Mouse (Mus musculus): ENCODE data around the gene Srsf7. TPM values are rescaled to one million over a fixed set of nuclear protein-coding genes. Genes with fewer than 3 reads are reported as not detected.
"Not testable (repeated sequence)": the region's sequence is repeated elsewhere in the genome, so short reads cannot be mapped to it uniquely, and the experiment has no call there.

Gene Srsf7
- total and polyA plus RNA-seq, 2 experiments from 2014 or later, result 150 to 224 TPM

- H3K27ac ChIP-seq (ENCODE audit: low read depth, low read length), result no peak overlapping the region
Observed at GRCm38 (mm10) chr17:80183615-80184014, 23.5 kb downstream of the Srsf7 start.

GRCm38 (mm10) chr17:80180468-80180867 is 26.6 kb downstream of the Srsf7 start:
- Histone ChIP-seq H3K4me3 (ENCODE audit: low read depth, low read length) (no peak overlapping the region), H3K27me3 (ENCODE audit: insufficient read depth, low read length) (no peaks in the 10 kb centered on the region), H3K4me1 (ENCODE audit: insufficient read depth, low read length) (no peaks in the 10 kb centered on the region), H3K27ac (ENCODE audit: low read depth, low read length) (no peak overlapping the region), H3K9ac (replicated peaks; ENCODE audit: low read length, poor library complexity, severe bottlenecking) (no peak overlapping the region), H3K4me2 (ENCODE audit: low read depth, low read length, poor library complexity, severe bottlenecking) (no peak overlapping the region), H3K9me3 (ENCODE audit: low read length) (no peaks in the 10 kb centered on the region), H3K36me3 (ENCODE audit: insufficient read depth, low read length) (no peaks in the 10 kb centered on the region)
- DNase-seq (ENCODE audit: low spot score) (no peak), ATAC-seq (ENCODE audit: low FRiP score) (peak; percentile 55; the same call in 1 of the 2 replicates)
- TF ChIP-seq CTCF (IDR thresholded peaks at IDR 0.05), result no peak

More at GRCm38 (mm10) chr17:80183615-80184014, 23.5 kb downstream of the Srsf7 start:
- no peak for ATAC-seq (ENCODE audit: low FRiP score)
- no peak for DNase-seq (ENCODE audit: low spot score)
- H3K4me2 ChIP-seq (ENCODE audit: low read depth, low read length, poor library complexity, severe bottlenecking), result no peak overlapping the region
- no peaks in the 10 kb centered on the region for H3K9me3 ChIP-seq (ENCODE audit: low read length)
- H3K4me1 ChIP-seq (ENCODE audit: insufficient read depth, low read length), result no peaks in the 10 kb centered on the region
- WGBS, result 83% methylated on average over 9 of the region's 10 CpGs
- H3K4me3 ChIP-seq (ENCODE audit: low read depth, low read length), result no peak overlapping the region
- no peak for TF ChIP-seq CTCF (IDR thresholded peaks at IDR 0.05)
- no peaks in the 10 kb centered on the region for H3K36me3 ChIP-seq (ENCODE audit: insufficient read depth, low read length)
- H3K9ac ChIP-seq (replicated peaks; ENCODE audit: low read length, poor library complexity, severe bottlenecking), result no peak overlapping the region
- no peaks in the 10 kb centered on the region for H3K27me3 ChIP-seq (ENCODE audit: insufficient read depth, low read length)

- Histone ChIP-seq H3K4me1 (ENCODE audit: insufficient read depth, low read length) (no peaks in the 10 kb centered on the region), H3K9ac (replicated peaks; ENCODE audit: low read length, poor library complexity, severe bottlenecking) (no peak overlapping the region), H3K27me3 (ENCODE audit: insufficient read depth, low read length) (no peaks in the 10 kb centered on the region), H3K27ac (ENCODE audit: low read depth, low read length) (no peak overlapping the region), H3K4me3 (ENCODE audit: low read depth, low read length) (no peak overlapping the region), H3K4me2 (ENCODE audit: low read depth, low read length, poor library complexity, severe bottlenecking) (no peak overlapping the region), H3K36me3 (ENCODE audit: insufficient read depth, low read length) (no peaks in the 10 kb centered on the region), H3K9me3 (ENCODE audit: low read length) (no peaks in the 10 kb centered on the region)
- peak; percentile 88 for ATAC-seq (ENCODE audit: low FRiP score)
- 0% methylated on average over 6 of the region's 6 CpGs for WGBS
- peak; percentile 92 for TF ChIP-seq CTCF (IDR thresholded peaks at IDR 0.05)
- DNase-seq (ENCODE audit: low spot score), result peak; percentile 84
Observed at GRCm38 (mm10) chr17:80179959-80180358, 27.1 kb downstream of the Srsf7 start.

GRCm38 (mm10) chr17:80178846-80179245 is 28.3 kb downstream of the Srsf7 start:
- H3K27me3 ChIP-seq (ENCODE audit: insufficient read depth, low read length); H3K4me1 ChIP-seq (ENCODE audit: insufficient read depth, low read length); H3K9me3 ChIP-seq (ENCODE audit: low read length); H3K9ac ChIP-seq (replicated peaks; ENCODE audit: low read length, poor library complexity, severe bottlenecking); H3K4me3 ChIP-seq (ENCODE audit: low read depth, low read length); H3K27ac ChIP-seq (ENCODE audit: low read depth, low read length); H3K36me3 ChIP-seq (ENCODE audit: insufficient read depth, low read length); H3K4me2 ChIP-seq (ENCODE audit: low read depth, low read length, poor library complexity, severe bottlenecking); ATAC-seq (ENCODE audit: low FRiP score); DNase-seq (ENCODE audit: low spot score): not testable (repeated sequence)
- WGBS, result 97% methylated on average over 3 of the region's 3 CpGs

GRCm38 (mm10) chr17:80175966-80176365 is 31.1 kb downstream of the Srsf7 start:
- Histone ChIP-seq H3K9ac (replicated peaks; ENCODE audit: low read length, poor library complexity, severe bottlenecking) (no peak overlapping the region), H3K4me1 (ENCODE audit: insufficient read depth, low read length) (no peaks in the 10 kb centered on the region), H3K9me3 (ENCODE audit: low read length) (no peaks in the 10 kb centered on the region), H3K27me3 (ENCODE audit: insufficient read depth, low read length) (no peaks in the 10 kb centered on the region), H3K4me2 (ENCODE audit: low read depth, low read length, poor library complexity, severe bottlenecking) (no peak overlapping the region), H3K36me3 (ENCODE audit: insufficient read depth, low read length) (no peaks in the 10 kb centered on the region), H3K27ac (ENCODE audit: low read depth, low read length) (no peak overlapping the region), H3K4me3 (ENCODE audit: low read depth, low read length) (no peak overlapping the region)
- 88% methylated on average over 3 of the region's 3 CpGs for WGBS
- no peak for DNase-seq (ENCODE audit: low spot score)
- TF ChIP-seq CTCF (IDR thresholded peaks at IDR 0.05), result no peak
- ATAC-seq (ENCODE audit: low FRiP score), result no peak

GRCm38 (mm10) chr17:80175386-80175739 is 31.7 kb downstream of the Srsf7 start:
- WGBS, result 53% methylated on average over 4 of the region's 4 CpGs
- ATAC-seq (ENCODE audit: low FRiP score) (no peak), DNase-seq (ENCODE audit: low spot score) (no peak)
- H3K4me3 ChIP-seq (ENCODE audit: low read depth, low read length), result no peak overlapping the region
- no peak overlapping the region for H3K4me2 ChIP-seq (ENCODE audit: low read depth, low read length, poor library complexity, severe bottlenecking)
- no peaks in the 10 kb centered on the region for H3K36me3 ChIP-seq (ENCODE audit: insufficient read depth, low read length)
- H3K4me1 ChIP-seq (ENCODE audit: insufficient read depth, low read length), result no peaks in the 10 kb centered on the region
- no peak for TF ChIP-seq CTCF (IDR thresholded peaks at IDR 0.05)
- no peak overlapping the region for H3K27ac ChIP-seq (ENCODE audit: low read depth, low read length)
- H3K9ac ChIP-seq (replicated peaks; ENCODE audit: low read length, poor library complexity, severe bottlenecking), result no peak overlapping the region
- no peaks in the 10 kb centered on the region for H3K27me3 ChIP-seq (ENCODE audit: insufficient read depth, low read length)
- no peaks in the 10 kb centered on the region for H3K9me3 ChIP-seq (ENCODE audit: low read length)
